ENCODE assay signal across 8 mouse cellular contexts in the genomic region with DNA sequence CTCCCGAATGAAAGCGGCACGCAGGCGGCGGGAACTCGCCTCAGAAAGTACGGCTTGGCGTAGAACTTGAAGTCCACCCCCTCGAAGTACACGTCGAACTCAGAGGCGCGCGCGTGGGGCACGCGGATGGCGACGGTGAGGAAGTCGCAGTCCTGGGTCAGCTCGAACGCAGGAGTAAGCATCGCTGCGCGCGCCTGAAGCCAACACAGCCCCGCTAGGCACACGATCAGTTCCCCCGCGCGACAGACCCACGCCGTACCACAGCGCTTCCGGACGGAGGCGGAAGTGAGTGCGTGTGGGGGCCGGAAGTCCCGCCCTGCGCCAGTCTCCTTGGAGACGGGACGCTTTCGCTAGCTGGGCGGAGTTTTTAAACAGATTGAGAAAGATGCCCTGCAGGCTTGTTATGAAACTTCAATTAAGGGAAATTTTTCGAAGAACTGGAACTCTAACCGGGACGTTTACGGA. TPM values are rescaled to one million over a fixed set of nuclear protein-coding genes. Genes with fewer than 3 reads are reported as not detected.
DNase-seq lines count a peak whose midpoint lies in the region; ATAC-seq and TF ChIP-seq lines count a peak whose summit lies in the region.

Shq1 (minus strand) TSS at position 278 of the 465 bp plus-strand sequence.

- peak; percentile 77; the same call in 1 of the 2 replicates for TF ChIP-seq POLR2A in lung, adult 2 months (IDR thresholded peaks at IDR 0.05; ENCODE audit: borderline replicate concordance, extremely low read depth, low read depth, low read length)

- intact Hi-C loops in heart, postnatal 25 days (cut with DNase I): no loop called here

- no peaks in the 10 kb centered on the region; the same call in 1 of the 2 replicates for H3K36me3 ChIP-seq in ES-E14 (ENCODE audit: control insufficient read depth, insufficient read depth, low read length, poor library complexity, severe bottlenecking)
- no peaks in the 10 kb centered on the region for H3K36me3 ChIP-seq in forebrain, embryonic 15.5 days

- 2% methylated on average over 49 of the region's 49 CpGs for WGBS in forebrain, embryonic 15.5 days
- under 1% methylated on average over 49 of the region's 49 CpGs for WGBS in lung, adult 2 months

- H3K27me3 ChIP-seq in forebrain, embryonic 15.5 days: no peaks in the 10 kb centered on the region

- H3K27ac ChIP-seq in ES-E14 (ENCODE audit: insufficient read depth, low read depth, low read length, poor library complexity, severe bottlenecking): no peak within 1 kb of the TSS
- H3K27ac ChIP-seq in forebrain, embryonic 15.5 days (replicated peaks): 0 out of 2 replicates have a peak within 1 kb of the TSS, but pooled peaks have one; percentile 13

- no peaks in the 10 kb centered on the region for H3K9me3 ChIP-seq in ES-E14 (ENCODE audit: control insufficient read depth, insufficient read depth, low read depth, low read length)
- no peaks in the 10 kb centered on the region for H3K9me3 ChIP-seq in forebrain, embryonic 15.5 days

- peak; percentile 95 for ATAC-seq in forebrain, embryonic 15.5 days (replicated peaks)
- ATAC-seq in neutrophil, adult 5-6 weeks (ENCODE audit: extremely low read depth, insufficient number of reproducible peaks, low FRiP score, poor library complexity, severe bottlenecking): peak; percentile 98

- H3K9ac ChIP-seq in ES-E14 (ENCODE audit: insufficient read depth, low read depth, low read length, poor library complexity, severe bottlenecking): peak within 1 kb of the TSS; percentile 95
- H3K9ac ChIP-seq in forebrain, embryonic 15.5 days (replicated peaks): peak within 1 kb of the TSS; percentile 66

- H3K4me3 ChIP-seq in ES-E14 (ENCODE audit: insufficient read depth in 1 of 2, low read depth in 1 of 2, low read length in 2 of 2, poor library complexity in 1 of 2, severe bottlenecking in 1 of 2): peak within 1 kb of the TSS; percentile 86 to 98
- H3K4me3 ChIP-seq in forebrain, embryonic 15.5 days: peak within 1 kb of the TSS; percentile 58
- peak within 1 kb of the TSS; percentile 87 for H3K4me3 ChIP-seq in lung, adult 2 months (replicated peaks; ENCODE audit: extremely low read depth, low read depth, low read length)

- H3K4me2 ChIP-seq in forebrain, embryonic 15.5 days (replicated peaks): peak within 1 kb of the TSS; percentile 98

- in situ Hi-C loops in ES-E14 (cut with MboI; ENCODE audit: low sequenced_read_pairs in 2 of 2, unreplicated experiment in 2 of 2): loop anchor here in 1 of 2 experiments (10.0 kb wide), 1 partner anchor 204 kb away; no protein-coding TSS in a partner anchor

- H3K4me1 ChIP-seq in ES-E14 (ENCODE audit: control insufficient read depth in 2 of 2, insufficient read depth in 2 of 2, low read length in 2 of 2, poor library complexity in 1 of 2): 0 out of 4 replicates have a peak, but pooled peaks cover 0 to 2% of the 10 kb centered on the region in 2 experiments
- peaks cover 11% of the 10 kb centered on the region for H3K4me1 ChIP-seq in forebrain, embryonic 15.5 days
- no peaks in the 10 kb centered on the region for H3K4me1 ChIP-seq in lung, adult 2 months (ENCODE audit: control insufficient read depth, insufficient read depth, low read length)

- no peak for TF ChIP-seq CTCF in lung, adult 2 months (IDR thresholded peaks at IDR 0.05; ENCODE audit: insufficient read depth, low read length)

- DNase-seq in ES-E14 (ENCODE audit: low read depth, low spot score): peak; percentile 64
- DNase-seq in cerebellum, adult 11-12 months: peak; percentile 84
- DNase-seq in heart, postnatal 25 days (ENCODE audit: low spot score): peak; percentile 69
- peak; percentile 85 to 94 for DNase-seq in layer of hippocampus, adult 18-20 months (ENCODE audit: low spot score in 2 of 2)
- peak; percentile 86 for DNase-seq in lung, adult 2 months
- peak; percentile 74 to 76 for DNase-seq in thymus, adult 18-20 months

TF ChIP-seq in ES-E14, 5 proteins besides CTCF, POLR2A, EP300 and RAD21:
- TF ChIP-seq MAFK (IDR thresholded peaks at IDR 0.05; ENCODE audit: insufficient read depth, low read depth, low read length): no peak
- TF ChIP-seq HCFC1 (IDR thresholded peaks at IDR 0.05; ENCODE audit: borderline replicate concordance, insufficient read depth, low read length): 0 out of 2 replicates have a peak, but pooled peaks have one; percentile 33

RNA-seq across cellular contexts. Expression of gene Shq1, which starts in this region (rescaled TPM):
- 23.4 and 25.1 TPM in 2 replicates for total RNA-seq in ES-E14 (2012; rRNA removed)
- 12.0 and 13.0 TPM in 2 replicates for polyA plus RNA-seq in forebrain, embryonic 15.5 days (2015; fragmentation: Nextera tagmentation; extraction: Ambion mirVana)
- 1 to 10 TPM; 2.8 to 3.2 TPM for total RNA-seq in heart, postnatal 25 days (2021)
- total RNA-seq in layer of hippocampus, adult 18-20 months (2021): 1 to 10 TPM; 6.4 to 6.5 TPM
- polyA plus RNA-seq in lung, adult 2 months (2012; rRNA removed): 3.0 and 3.2 TPM in 2 replicates
- 6.9 and 11.6 TPM in 2 replicates for total RNA-seq in neutrophil, adult 5-6 weeks (2017)
